Mouse (Mus musculus) stomach, postnatal 0 days (tissue): ENCODE data around the gene Olfr553. TPM values are rescaled to one million over a fixed set of nuclear protein-coding genes. Genes with fewer than 3 reads are reported as not detected.
"Not testable (repeated sequence)": the region's sequence is repeated elsewhere in the genome, so short reads cannot be mapped to it uniquely, and the experiment has no call there.

Source experiments
- ATAC-seq: fragments of 200-750 bp; cut with Nextera tagmentation; 2 replicates; pipeline ENCODE4 v1.8.0; 2017; ENCODE audit not compliant: low FRiP score, low TSS enrichment
- DNase-seq: peaks from one replicate; pipeline ENCODE4 v3.0.0-alpha.2; 2016; ENCODE audit warnings: low spot score
- H3K27ac ChIP-seq: fragments of 300-500 bp; sonication (generic); replicated peaks from 2 replicates; pipeline ENCODE4 v1.5.1; 2014; ENCODE audit warnings: mild to moderate bottlenecking, control low read depth
- H3K27me3 ChIP-seq: fragments of 300-500 bp; sonication (generic); 2 replicates; pipeline ENCODE4 v1.6.1; 2014; ENCODE audit warnings: low read length; ENCODE audit not compliant: control insufficient read depth, insufficient read depth
- H3K36me3 ChIP-seq: fragments of 300-500 bp; sonication (generic); 2 replicates; pipeline ENCODE4 v1.6.1; 2014; ENCODE audit warnings: low read length, mixed read lengths; ENCODE audit not compliant: control insufficient read depth, insufficient read depth
- H3K4me1 ChIP-seq: fragments of 300-500 bp; sonication (generic); replicated peaks from 2 replicates; pipeline ENCODE4 v1.6.1; 2014; ENCODE audit warnings: antibody characterized with exemption; ENCODE audit not compliant: control insufficient read depth, insufficient read depth
- H3K4me2 ChIP-seq: fragments of 300-500 bp; sonication (generic); replicated peaks from 2 replicates; pipeline ENCODE4 v1.6.1; 2014; ENCODE audit warnings: low read depth, mild to moderate bottlenecking, control low read depth, moderate library complexity
- H3K4me3 ChIP-seq: fragments of 300-500 bp; sonication (generic); 2 replicates; pipeline ENCODE4 v1.5.1; 2014; ENCODE audit warnings: low read depth, low read length, control low read depth
- H3K9ac ChIP-seq: fragments of 300-500 bp; sonication (generic); 2 replicates; pipeline ENCODE4 v1.6.1; 2014; ENCODE audit warnings: mild to moderate bottlenecking, low read length, control low read depth, mixed read lengths
- H3K9me3 ChIP-seq: fragments of 300-500 bp; sonication (generic); 2 replicates; pipeline ENCODE4 v1.6.1; 2016; ENCODE audit warnings: low read length; ENCODE audit not compliant: control insufficient read depth
- CTCF ChIP-seq: IDR thresholded peaks from 2 replicates; pipeline ENCODE4 v1.5.1; 2016; ENCODE audit warnings: antibody characterized with exemption, low read depth, mild to moderate bottlenecking, moderate library complexity
- EP300 ChIP-seq: optimal IDR thresholded peaks from 2 replicates; pipeline ENCODE3; 2016; ENCODE audit warnings: antibody characterized with exemption
- WGBS: fragments of 180-500 bp; shearing (Covaris S2); extraction: QIAGEN DNeasy Blood & Tissue Kit; methylation state at CpG from one replicate; pipeline ENCODE4 v1.1.7; 2014; 5-methylcytosine and 5-hydroxymethylcytosine counted together
- polyA plus RNA-seq: library from polyadenylated mRNA; unstranded; fragments of >200 nt; fragmentation: Nextera tagmentation; extraction: Ambion mirVana; gene quantifications from 2 replicates; pipeline ENCODE4 v1.2.1, GENCODE M21; 2015

Gene Olfr553
- polyA plus RNA-seq, 1 experiment from 2014 or later = not detected

DNA sequence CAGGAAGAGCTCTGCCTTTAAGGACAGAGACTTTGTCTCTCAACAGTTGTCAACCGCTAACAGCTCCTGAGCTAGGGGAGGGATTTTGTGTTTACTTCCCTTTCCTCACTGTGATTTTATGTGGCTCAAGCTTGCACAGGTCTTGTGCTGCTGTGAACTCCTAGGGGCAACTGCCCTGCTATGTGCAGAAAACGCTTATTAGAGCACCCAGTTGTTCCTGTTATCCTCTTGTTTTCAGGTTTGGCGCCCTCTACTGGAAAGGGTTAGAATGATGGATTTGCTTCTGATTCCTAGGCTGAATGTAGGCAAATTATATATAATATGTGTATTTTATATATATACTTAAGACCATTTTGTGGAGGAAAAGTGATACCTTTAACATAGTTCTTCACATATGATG is 18.6 kb upstream of the Olfr553 start:
- no peaks in the 10 kb centered on the region for H3K4me1 ChIP-seq
- no peaks in the 10 kb centered on the region for H3K27me3 ChIP-seq
- WGBS = 27% methylated on average over 3 of the region's 3 CpGs
- no peak overlapping the region for H3K4me2 ChIP-seq
- peak; percentile 21 for DNase-seq
- ATAC-seq = no peak
- H3K36me3 ChIP-seq = no peaks in the 10 kb centered on the region
- H3K9me3 ChIP-seq = no peaks in the 10 kb centered on the region
- H3K9ac ChIP-seq = no peak overlapping the region
- H3K4me3 ChIP-seq = no peak overlapping the region
- TF ChIP-seq EP300 (no peak), CTCF (peak; percentile 77)
- H3K27ac ChIP-seq = no peak overlapping the region

DNA sequence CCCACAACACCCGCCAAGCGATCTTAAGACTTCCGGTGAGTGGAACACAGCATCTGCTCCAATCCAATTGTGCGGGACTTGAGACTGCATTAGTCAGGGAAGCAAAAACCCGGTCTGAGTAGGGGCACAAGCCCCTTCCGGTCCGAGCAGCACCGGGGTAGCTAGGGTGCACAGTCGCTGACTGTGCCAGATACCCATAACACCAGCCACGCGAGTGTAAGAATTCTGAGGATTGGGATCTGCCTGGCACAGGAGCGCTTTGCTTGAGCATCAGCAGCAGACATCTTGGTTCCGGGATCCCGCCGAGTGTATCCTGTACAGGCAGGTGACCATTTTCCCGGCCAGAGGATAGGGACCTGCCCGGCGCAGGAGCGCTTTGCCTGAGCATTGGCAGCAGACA is 2.4 kb upstream of the Olfr553 start:
- not testable (repeated sequence) for H3K4me2 ChIP-seq, H3K27me3 ChIP-seq, H3K4me3 ChIP-seq, H3K36me3 ChIP-seq, H3K9ac ChIP-seq, H3K9me3 ChIP-seq, ATAC-seq, DNase-seq, H3K27ac ChIP-seq, H3K4me1 ChIP-seq
- WGBS = 83% methylated on average over 16 of the region's 19 CpGs

DNA sequence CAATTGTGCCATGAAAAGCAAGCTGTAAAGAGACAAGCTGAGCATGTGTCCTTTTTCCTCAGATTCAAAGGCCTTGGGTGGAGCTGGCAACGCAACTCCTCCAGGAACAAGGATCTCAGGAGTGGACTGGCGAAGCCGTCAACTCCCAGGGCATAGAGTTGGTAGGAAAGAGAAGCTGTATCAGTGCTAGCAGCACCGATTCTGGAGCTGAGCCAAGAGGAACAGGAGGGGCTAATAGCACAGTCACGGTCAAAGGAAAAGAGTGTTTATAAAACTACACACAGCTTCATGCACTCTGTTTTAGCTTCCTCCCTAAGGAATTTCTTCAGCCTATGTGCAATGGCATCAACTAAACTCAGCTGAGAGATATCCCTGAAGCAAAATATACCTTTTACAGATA is 1.6 kb upstream of the Olfr553 start:
- H3K9ac ChIP-seq = no peak overlapping the region
- no peak overlapping the region for H3K4me2 ChIP-seq
- no peaks in the 10 kb centered on the region for H3K9me3 ChIP-seq
- no peaks in the 10 kb centered on the region for H3K27me3 ChIP-seq
- H3K4me1 ChIP-seq = no peaks in the 10 kb centered on the region
- TF ChIP-seq CTCF (no peak), EP300 (no peak)
- H3K36me3 ChIP-seq = no peaks in the 10 kb centered on the region
- ATAC-seq (no peak), DNase-seq (peak; percentile 17)
- no peak overlapping the region for H3K4me3 ChIP-seq
- WGBS = 37% methylated on average over 5 of the region's 5 CpGs
- no peak overlapping the region for H3K27ac ChIP-seq

DNA sequence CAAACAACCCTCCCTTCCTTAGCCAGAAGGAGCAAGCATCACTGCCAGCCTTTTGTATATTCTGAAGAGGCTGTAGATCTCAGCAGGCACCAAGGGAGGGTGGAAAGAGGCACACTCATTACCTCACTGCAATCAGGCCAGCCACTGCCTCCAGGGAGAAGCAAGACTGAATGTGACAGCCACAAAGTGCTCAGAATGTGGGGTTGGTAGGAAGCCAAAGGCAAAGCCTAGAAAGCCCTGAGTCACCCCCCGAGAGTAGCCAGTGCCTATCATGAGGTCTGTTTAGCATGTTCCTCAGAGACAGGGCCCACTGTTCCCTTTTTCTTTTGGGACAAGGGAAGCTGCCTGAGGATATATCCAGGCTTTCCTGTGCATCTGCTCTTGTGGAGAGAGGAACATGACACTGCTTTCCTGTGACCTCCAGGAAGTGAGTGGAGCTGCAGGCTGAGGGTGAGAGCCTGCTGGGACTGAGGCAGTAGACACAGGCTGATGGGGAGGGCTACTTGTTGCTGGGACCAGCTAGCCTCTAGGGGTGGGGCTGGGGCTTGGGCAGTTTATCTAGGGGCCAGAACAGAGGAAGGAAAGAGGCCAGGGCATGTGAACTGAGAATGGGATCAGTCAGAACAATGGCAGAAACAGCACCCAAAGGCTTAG is 20.5 kb downstream of the Olfr553 start, which contains the start of gene Olfr552:
Gene Olfr552, plus strand, starts transcription at position 393 of the 654 bp plus-strand sequence.
- ATAC-seq = no peak
- Histone ChIP-seq H3K27ac (no peak within 1 kb of the TSS), H3K27me3 (no peaks in the 10 kb centered on the region), H3K36me3 (no peaks in the 10 kb centered on the region), H3K4me1 (no peaks in the 10 kb centered on the region), H3K9ac (no peak within 1 kb of the TSS), H3K4me3 (no peak within 1 kb of the TSS), H3K4me2 (no peak within 1 kb of the TSS), H3K9me3 (no peaks in the 10 kb centered on the region)
- WGBS = 71% methylated on average over 1 of the region's 1 CpGs
- DNase-seq = no peak
- no peak for TF ChIP-seq EP300
- no peak for TF ChIP-seq CTCF

DNA sequence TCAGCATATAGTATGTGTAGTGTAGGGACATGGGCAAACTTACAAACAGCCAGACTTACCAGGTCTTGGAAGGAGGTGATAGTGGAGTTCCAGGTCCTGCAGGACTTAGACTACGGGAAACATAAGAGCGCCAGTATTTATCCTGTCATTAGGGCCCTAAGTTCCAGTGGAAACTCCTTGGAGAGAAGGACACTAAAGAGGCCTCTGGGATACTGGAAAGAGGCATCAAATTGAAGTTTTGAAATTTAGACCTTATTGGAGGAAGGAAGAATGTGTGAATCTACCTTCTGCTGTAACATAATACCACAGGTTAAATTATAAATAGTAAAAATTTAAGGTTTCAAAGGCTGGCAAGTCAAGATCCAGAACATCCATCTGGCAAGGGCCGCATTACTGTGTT is 26.2 kb downstream of the Olfr553 start, which contains the start of gene Olfr551:
Gene Olfr551, minus strand, starts transcription at position 101 of the 400 bp plus-strand sequence.
- Histone ChIP-seq H3K4me2 (no peak within 1 kb of the TSS), H3K36me3 (no peaks in the 10 kb centered on the region), H3K27ac (no peak within 1 kb of the TSS), H3K4me3 (no peak within 1 kb of the TSS), H3K27me3 (no peaks in the 10 kb centered on the region), H3K9ac (no peak within 1 kb of the TSS), H3K4me1 (no peaks in the 10 kb centered on the region), H3K9me3 (no peaks in the 10 kb centered on the region)
- TF ChIP-seq EP300 (no peak), CTCF (no peak)
- 84% methylated on average over 3 of the region's 3 CpGs for WGBS
- ATAC-seq (no peak), DNase-seq (no peak)

DNA sequence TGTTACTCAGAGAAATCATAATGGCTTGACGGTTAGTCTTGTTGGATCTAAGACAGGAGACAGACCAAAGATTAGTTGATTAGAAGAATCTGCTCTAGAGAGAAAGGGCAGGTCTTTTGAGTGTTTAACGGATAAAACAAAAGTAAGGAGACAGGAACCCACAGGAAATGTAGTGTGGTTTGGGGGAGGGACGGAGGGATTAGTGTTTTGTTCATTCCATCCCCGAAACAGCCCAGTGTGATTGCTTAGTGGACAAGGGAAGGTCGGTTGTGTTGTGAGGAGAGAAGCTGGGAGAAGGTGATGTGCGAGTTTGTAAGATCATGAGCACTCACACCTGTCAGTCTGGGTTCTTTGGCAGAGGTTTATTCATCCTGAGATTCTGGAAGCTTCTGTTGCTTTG is 42.0 kb downstream of the Olfr553 start:
- no peaks in the 10 kb centered on the region for H3K4me1 ChIP-seq
- H3K4me2 ChIP-seq = no peak overlapping the region
- no peaks in the 10 kb centered on the region for H3K9me3 ChIP-seq
- TF ChIP-seq EP300 (no peak), CTCF (no peak)
- no peak overlapping the region for H3K27ac ChIP-seq
- no peak overlapping the region for H3K4me3 ChIP-seq
- H3K9ac ChIP-seq = no peak overlapping the region
- DNase-seq (no peak), ATAC-seq (no peak)
- no peaks in the 10 kb centered on the region for H3K27me3 ChIP-seq
- WGBS = 57% methylated on average over 6 of the region's 6 CpGs
- H3K36me3 ChIP-seq = no peaks in the 10 kb centered on the region
